Mouse (Mus musculus) stomach, embryonic 15.5 days (tissue): ENCODE measurements around the gene Nrip3. TPM values are rescaled to one million over a fixed set of nuclear protein-coding genes. Genes with fewer than 3 reads are reported as not detected.

Source experiments
- ATAC-seq: fragments of 200-750 bp; cut with Nextera tagmentation; 2 replicates; pipeline ENCODE4 v1.8.0; 2017; ENCODE audit warnings: low read depth, moderate number of reproducible peaks, moderate TSS enrichment; ENCODE audit not compliant: insufficient read depth, low FRiP score
- H3K27ac ChIP-seq: fragments of 300-500 bp; sonication (generic); 2 replicates; pipeline ENCODE4 v1.5.1; 2015; ENCODE audit warnings: mild to moderate bottlenecking, inconsistent platforms
- H3K27me3 ChIP-seq: fragments of 300-500 bp; sonication (generic); replicated peaks from 2 replicates; pipeline ENCODE4 v1.6.1; 2015; ENCODE audit warnings: inconsistent platforms
- H3K36me3 ChIP-seq: fragments of 300-500 bp; sonication (generic); 2 replicates; pipeline ENCODE4 v1.6.1; 2015; ENCODE audit warnings: inconsistent platforms
- H3K4me1 ChIP-seq: fragments of 300-500 bp; sonication (generic); 2 replicates; pipeline ENCODE4 v1.6.1; 2015; ENCODE audit warnings: inconsistent platforms
- H3K4me2 ChIP-seq: fragments of 300-500 bp; sonication (generic); 2 replicates; pipeline ENCODE4 v1.6.1; 2015; ENCODE audit warnings: mild to moderate bottlenecking, inconsistent platforms
- H3K4me3 ChIP-seq: fragments of 300-500 bp; sonication (generic); replicated peaks from 2 replicates; pipeline ENCODE4 v1.5.1; 2015; ENCODE audit warnings: inconsistent platforms
- H3K9ac ChIP-seq: fragments of 300-500 bp; sonication (generic); 2 replicates; pipeline ENCODE4 v1.6.1; 2015; ENCODE audit warnings: inconsistent platforms
- H3K9me3 ChIP-seq: fragments of 300-500 bp; sonication (generic); 2 replicates; pipeline ENCODE4 v1.6.1; 2016; ENCODE audit warnings: inconsistent platforms
- WGBS: fragments of 180-500 bp; shearing (Covaris S2); methylation state at CpG from one replicate; pipeline ENCODE4 v1.1.7; 2015; 5-methylcytosine and 5-hydroxymethylcytosine counted together
- polyA plus RNA-seq: library from polyadenylated mRNA; unstranded; fragments of >200 nt; fragmentation: Nextera tagmentation; extraction: Ambion mirVana; gene quantifications from 2 replicates; pipeline ENCODE4 v1.2.1, GENCODE M21; 2015

The Nrip3 gene
- 0.95 and 1.5 TPM in 2 replicates for polyA plus RNA-seq

DNA sequence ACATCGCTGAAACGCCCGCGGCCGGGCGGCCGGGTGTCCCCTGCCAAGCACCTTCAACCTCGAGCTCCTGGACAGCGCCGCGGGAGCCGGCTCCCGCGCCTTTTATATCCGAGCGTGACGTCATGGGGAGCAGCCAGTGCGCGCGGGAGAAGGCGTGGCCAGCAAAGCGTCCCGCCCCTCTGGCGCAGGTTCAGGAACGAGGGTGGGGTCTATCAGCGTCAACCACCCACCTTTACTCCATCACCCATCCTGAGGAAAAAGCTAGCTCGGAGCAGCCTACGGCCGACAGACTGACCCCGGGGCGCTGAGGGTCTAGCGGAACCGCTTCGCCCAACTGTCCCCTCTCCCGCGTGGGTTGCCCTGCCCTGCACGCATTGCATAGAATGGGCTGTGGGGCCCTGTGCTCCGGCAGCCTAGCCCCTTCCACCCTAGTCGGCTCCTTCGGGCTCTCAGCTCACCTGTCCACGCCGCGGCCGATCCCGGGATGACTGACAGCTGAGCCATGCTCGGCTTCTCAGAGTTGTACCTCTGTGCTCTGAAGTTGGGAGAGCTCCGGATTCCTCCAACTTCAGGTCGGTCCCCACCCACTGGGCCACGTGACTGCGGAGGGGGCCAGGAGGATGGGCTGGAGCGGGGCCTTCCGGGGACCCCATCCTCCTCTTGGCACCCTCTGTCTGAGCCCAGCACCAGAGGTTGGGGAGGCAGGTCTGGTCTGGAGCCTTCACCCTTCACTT is at the start of gene Nrip3:
Gene Nrip3, minus strand, starts transcription at position 556 of the 734 bp plus-strand sequence.
- H3K9ac ChIP-seq: no peak within 1 kb of the TSS
- peaks cover 30% of the 10 kb centered on the region for H3K27me3 ChIP-seq

DNA sequence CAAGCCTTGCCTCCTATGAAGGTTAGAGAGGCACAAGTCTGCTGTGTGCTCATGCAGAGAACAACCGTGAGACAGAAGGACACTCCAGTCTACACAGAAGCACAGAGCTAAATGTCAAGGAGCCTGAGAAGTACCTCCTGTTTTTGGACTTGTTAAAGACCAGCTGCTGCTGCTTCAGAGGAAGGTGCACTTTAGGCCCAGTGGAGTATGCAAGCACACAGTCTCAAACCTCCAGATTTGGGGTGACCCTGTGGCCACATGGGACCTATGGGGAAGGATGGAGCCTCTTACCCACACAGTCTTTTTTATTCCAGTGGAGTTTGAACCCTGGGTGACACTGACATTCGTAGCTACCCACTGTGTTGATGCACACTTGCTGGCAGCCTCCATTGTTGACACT is 49.6 kb upstream of the Nrip3 start:
- no peak overlapping the region for H3K27ac ChIP-seq
- H3K9ac ChIP-seq: no peak overlapping the region
- H3K4me3 ChIP-seq: no peak overlapping the region
- H3K4me1 ChIP-seq: peaks cover 4% of the 10 kb centered on the region
- ATAC-seq: no peak
- H3K9me3 ChIP-seq: no peaks in the 10 kb centered on the region
- WGBS: 46% methylated on average over 2 of the region's 2 CpGs
- H3K36me3 ChIP-seq: no peaks in the 10 kb centered on the region
- H3K4me2 ChIP-seq: no peak overlapping the region
- no peaks in the 10 kb centered on the region for H3K27me3 ChIP-seq

More for the DNA sequence above, at the start of gene Nrip3:
- Histone ChIP-seq H3K4me2 (peak within 1 kb of the TSS; percentile 99), H3K4me1 (peaks cover 15% of the 10 kb centered on the region), H3K36me3 (no peaks in the 10 kb centered on the region), H3K4me3 (peak within 1 kb of the TSS; percentile 47), H3K27ac (no peak within 1 kb of the TSS), H3K9me3 (no peaks in the 10 kb centered on the region)
- peak; percentile 76 for ATAC-seq
- 2% methylated on average over 52 of the region's 52 CpGs for WGBS

DNA sequence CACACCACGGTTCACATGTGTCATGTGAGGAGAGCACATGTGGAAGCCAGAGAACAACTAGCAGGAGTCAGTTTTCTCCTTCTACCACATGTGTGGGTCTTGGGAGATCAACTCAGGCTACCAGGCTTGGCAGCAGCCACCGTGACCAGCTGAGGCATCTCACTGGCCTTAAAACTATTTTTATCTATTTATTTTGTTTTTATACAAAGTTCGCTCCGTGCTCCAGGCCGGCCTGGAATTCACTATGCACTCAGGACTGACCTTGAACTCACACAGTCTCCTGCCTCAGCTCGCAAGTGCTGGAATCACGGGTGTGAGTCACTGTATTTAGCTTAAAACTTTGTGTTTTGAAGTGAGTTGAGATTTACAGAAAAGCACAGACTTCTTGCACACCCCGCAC is 45.1 kb upstream of the Nrip3 start:
- Histone ChIP-seq H3K36me3 (no peaks in the 10 kb centered on the region), H3K9ac (no peak overlapping the region), H3K4me2 (no peak overlapping the region), H3K27me3 (no peaks in the 10 kb centered on the region), H3K27ac (no peak overlapping the region), H3K9me3 (no peaks in the 10 kb centered on the region), H3K4me3 (no peak overlapping the region), H3K4me1 (peaks cover 5% of the 10 kb centered on the region; the same call in 1 of the 2 replicates)
- ATAC-seq: no peak
- WGBS: 41% methylated on average over 8 of the region's 8 CpGs

DNA sequence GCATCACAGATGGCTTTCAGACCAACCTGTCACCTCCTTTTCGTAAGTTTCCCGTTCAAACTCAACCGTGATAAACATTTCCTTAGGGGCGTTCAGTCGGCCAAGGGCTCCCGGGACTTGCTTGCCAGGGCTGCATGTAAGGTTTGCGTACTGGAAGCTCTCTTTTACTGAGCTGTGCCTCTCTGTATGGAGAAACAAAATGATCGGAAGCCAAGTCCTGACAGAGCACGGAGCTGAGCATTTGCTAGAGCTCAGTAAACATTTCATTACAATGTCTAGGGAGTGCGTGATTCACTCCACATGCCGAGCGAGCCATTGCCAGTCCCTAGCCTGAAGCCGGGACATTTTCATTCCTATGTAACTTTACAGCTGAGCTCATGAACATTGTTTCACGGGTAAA is 43.5 kb upstream of the Nrip3 start:
- Histone ChIP-seq H3K27me3 (no peaks in the 10 kb centered on the region), H3K9ac (no peak overlapping the region), H3K4me2 (peak overlapping the region; percentile 5; the same call in 1 of the 2 replicates), H3K36me3 (no peaks in the 10 kb centered on the region), H3K27ac (peak overlapping the region; percentile 33), H3K9me3 (no peaks in the 10 kb centered on the region), H3K4me3 (no peak overlapping the region), H3K4me1 (peaks cover 5% of the 10 kb centered on the region; the same call in 1 of the 2 replicates)
- ATAC-seq: peak; percentile 10; the same call in 1 of the 2 replicates
- 46% methylated on average over 14 of the region's 14 CpGs for WGBS

DNA sequence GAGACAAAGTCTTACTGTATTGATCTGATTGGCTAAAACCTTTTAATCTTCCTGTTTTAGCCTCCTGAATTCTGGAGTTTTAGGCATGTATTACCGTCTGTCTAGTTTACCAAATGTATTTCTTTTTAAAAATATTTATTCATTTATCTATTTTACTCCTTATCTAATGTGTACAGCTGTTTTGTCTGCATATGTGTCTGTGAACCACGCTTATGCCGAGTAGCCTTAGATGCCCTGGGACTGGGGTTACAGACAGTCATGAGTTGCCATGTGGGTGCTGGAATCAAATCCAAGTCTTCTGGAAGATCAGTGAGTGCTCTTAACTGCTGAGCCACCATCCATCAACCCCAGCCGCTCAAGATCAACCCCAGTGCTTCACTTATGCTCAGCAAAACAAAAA is 36.8 kb upstream of the Nrip3 start:
- Histone ChIP-seq H3K4me3 (no peak overlapping the region), H3K4me2 (no peak overlapping the region), H3K9me3 (no peaks in the 10 kb centered on the region), H3K27ac (no peak overlapping the region), H3K36me3 (no peaks in the 10 kb centered on the region), H3K9ac (no peak overlapping the region), H3K4me1 (no peaks in the 10 kb centered on the region), H3K27me3 (no peaks in the 10 kb centered on the region)
- ATAC-seq: no peak
- 68% methylated on average over 4 of the region's 4 CpGs for WGBS

DNA sequence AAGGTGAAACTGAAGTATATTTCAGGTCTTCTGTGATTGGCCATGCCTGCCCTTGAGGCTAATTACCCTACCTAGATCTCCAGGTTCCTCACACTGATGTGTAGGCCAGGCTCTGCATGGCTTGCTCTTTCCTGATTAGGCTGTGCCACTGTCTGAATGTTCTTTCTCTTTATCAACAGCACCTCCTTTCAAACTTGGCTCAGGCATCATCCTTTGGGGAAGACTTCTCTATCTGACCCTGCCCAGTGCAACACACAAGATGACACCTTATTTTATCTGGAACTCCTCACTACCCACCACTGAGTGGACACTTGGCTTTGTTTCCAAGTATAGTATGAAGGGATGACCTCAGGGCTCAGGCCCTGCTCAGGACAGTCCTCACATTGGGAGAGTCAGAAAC is 36.1 kb upstream of the Nrip3 start:
- H3K4me1 ChIP-seq: no peaks in the 10 kb centered on the region
- no peaks in the 10 kb centered on the region for H3K27me3 ChIP-seq
- H3K27ac ChIP-seq: no peak overlapping the region
- H3K9me3 ChIP-seq: no peaks in the 10 kb centered on the region
- no peak overlapping the region for H3K4me3 ChIP-seq
- no peak overlapping the region for H3K9ac ChIP-seq
- no peaks in the 10 kb centered on the region for H3K36me3 ChIP-seq
- H3K4me2 ChIP-seq: no peak overlapping the region
- ATAC-seq: no peak

DNA sequence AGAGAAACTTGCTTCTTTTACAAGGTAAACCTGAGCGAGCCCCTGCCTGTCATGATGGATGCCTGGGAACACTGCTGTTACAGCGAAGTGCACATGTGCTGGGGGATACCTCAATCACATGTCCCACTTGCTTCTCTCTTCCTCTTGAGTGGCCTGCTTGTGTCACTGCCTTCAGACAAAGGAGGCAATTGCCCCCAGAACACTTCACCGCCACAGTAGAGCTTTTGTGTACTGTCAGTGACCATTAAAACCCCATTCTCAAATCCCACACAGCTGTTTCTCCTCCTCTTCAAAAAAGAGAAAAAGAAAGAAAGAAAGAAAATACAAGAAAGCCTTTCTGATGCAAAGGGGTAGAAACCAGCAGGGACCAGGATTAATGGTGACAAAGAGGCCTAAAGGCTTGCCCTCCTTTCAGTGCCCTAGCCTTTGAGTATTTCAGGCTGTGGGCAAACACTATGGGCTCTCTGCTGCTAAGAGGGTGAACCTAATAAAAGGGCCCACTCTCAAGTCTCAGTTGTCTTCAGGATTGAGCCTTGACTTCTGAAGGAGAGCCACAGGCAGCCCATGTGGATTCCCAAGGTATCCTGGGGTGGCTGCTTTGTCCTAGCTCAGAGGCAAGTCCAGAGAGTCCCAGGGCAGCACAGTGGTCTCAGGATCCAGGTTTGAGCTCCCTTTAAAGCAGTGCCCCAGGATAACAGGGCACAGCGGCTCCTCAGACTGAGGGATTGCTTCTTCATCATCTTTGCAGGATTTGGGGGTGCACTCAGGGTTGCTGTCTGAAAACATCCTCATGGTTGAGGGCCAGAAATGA is 31.7 kb upstream of the Nrip3 start:
- Histone ChIP-seq H3K4me1 (no peaks in the 10 kb centered on the region), H3K27me3 (no peaks in the 10 kb centered on the region), H3K4me2 (no peak overlapping the region), H3K9ac (no peak overlapping the region), H3K9me3 (no peaks in the 10 kb centered on the region), H3K4me3 (no peak overlapping the region), H3K27ac (no peak overlapping the region), H3K36me3 (no peaks in the 10 kb centered on the region)
- WGBS: 63% methylated on average over 4 of the region's 4 CpGs
- ATAC-seq: no peak

DNA sequence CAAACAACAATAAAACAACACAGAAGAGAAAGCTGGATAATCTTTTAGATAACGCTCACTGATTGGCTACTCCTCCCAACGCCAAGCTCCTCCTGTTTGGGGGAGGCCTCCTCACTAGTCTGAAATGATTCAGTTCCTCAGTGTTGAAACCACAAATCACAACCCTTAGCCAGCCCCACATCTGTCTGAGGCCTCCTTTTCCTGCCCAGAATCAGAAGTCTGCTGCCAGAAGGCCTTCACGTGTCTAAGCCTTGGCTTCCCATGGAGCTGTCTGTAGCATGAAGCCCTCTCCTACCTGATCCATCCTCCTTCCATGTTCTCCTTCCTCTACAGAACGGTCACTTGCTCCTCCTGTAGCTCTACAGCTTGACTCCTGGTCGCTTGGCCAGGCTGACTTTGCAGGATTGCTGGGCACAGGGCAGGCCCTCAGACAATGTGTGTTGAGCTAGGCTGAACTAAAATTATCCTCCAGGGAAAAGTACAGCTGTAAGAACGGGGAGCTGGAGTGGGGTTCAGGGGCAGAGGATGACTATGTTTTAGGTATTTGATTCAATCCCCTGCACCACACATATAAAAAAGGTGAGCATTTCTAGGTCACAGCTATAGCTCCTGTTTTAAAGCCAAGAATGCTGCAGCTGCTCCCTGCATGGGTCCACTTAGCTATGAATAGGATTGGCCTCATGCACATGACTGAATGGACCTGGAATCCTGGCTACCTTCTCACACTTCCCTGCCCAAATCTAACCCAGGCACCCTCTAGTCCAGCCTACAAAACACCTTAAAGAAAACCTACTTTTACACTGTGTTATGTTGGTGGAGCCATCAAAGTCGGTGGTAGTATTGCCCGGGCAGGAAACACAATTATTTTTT is 26.0 kb upstream of the Nrip3 start:
- 73% methylated on average over 8 of the region's 8 CpGs for WGBS
- H3K9me3 ChIP-seq: no peaks in the 10 kb centered on the region
- no peak overlapping the region for H3K4me2 ChIP-seq
- no peak overlapping the region for H3K4me3 ChIP-seq
- no peaks in the 10 kb centered on the region for H3K36me3 ChIP-seq
- no peak overlapping the region for H3K27ac ChIP-seq
- no peaks in the 10 kb centered on the region for H3K27me3 ChIP-seq
- no peaks in the 10 kb centered on the region for H3K4me1 ChIP-seq
- ATAC-seq: no peak
- H3K9ac ChIP-seq: no peak overlapping the region

DNA sequence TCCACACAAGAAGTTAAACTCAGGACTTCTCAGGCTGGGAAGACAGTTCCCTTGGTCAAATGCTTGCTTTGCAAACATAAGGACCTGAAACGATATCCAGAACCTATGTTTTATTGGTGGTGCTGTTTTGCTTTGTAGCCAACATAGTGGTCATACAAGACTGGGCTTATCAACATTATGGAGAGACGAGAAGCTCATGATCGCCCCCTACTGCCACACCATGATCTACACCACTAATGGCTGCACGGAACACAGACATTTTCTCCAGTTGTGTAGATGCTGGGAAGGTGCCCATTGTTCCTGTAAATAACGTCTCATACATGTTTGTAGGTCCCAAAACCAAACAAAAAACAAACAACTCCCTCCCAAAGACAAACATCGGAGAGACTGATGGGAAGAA is 23.0 kb upstream of the Nrip3 start:
- Histone ChIP-seq H3K4me3 (no peak overlapping the region), H3K9me3 (no peaks in the 10 kb centered on the region), H3K27ac (no peak overlapping the region), H3K9ac (no peak overlapping the region), H3K36me3 (no peaks in the 10 kb centered on the region), H3K4me1 (no peaks in the 10 kb centered on the region), H3K27me3 (no peaks in the 10 kb centered on the region), H3K4me2 (no peak overlapping the region)
- 57% methylated on average over 6 of the region's 6 CpGs for WGBS
- ATAC-seq: no peak

DNA sequence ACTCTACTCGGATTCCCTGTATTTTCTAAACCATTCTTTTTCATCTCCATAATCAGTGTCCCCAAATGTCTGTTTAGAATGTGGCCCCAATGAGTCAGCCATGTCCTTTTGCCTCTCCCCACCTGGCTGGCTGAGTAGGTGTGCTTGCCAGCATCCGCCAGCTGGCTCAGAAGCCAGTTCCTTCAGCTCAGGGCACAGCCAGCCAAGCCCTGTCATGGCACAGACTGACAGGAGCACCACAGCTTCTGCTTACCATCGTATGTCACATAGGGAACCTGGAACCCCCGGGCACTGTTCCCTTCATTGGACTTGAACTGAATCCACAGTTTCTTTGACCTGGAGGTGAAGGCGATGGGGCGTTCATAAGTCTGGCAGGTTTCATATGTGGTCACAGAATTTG is 22.5 kb upstream of the Nrip3 start:
- no peak for ATAC-seq
- WGBS: 86% methylated on average over 6 of the region's 6 CpGs

DNA sequence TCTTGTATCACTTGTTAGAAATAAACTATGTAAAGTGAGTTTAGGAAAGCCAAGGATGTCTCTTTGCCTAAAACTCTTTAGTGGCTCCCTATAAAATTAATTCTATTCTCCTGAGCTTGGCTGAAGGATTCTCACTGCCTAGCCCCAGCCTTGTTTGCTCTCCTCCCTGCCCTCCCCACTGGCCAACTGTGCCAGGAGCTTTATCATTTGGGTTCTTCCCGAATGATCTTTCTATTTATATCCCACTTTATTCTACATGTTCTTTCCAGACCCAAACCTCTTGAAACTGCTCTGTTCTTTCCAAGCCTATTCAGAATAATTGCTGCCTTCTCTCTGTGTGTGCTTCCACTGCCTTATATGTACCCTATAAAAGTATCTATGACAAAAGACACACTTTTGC is 21.7 kb upstream of the Nrip3 start:
- Histone ChIP-seq H3K9me3 (no peaks in the 10 kb centered on the region), H3K27ac (no peak overlapping the region), H3K4me2 (no peak overlapping the region), H3K4me1 (no peaks in the 10 kb centered on the region), H3K4me3 (no peak overlapping the region), H3K27me3 (no peaks in the 10 kb centered on the region), H3K9ac (no peak overlapping the region), H3K36me3 (no peaks in the 10 kb centered on the region)
- no peak for ATAC-seq
- WGBS: 36% methylated on average over 1 of the region's 1 CpGs

More for the DNA sequence above, 22.5 kb upstream of the Nrip3 start:
- no peak overlapping the region for H3K9ac ChIP-seq
- no peak overlapping the region for H3K4me3 ChIP-seq
- no peak overlapping the region for H3K4me2 ChIP-seq
- H3K27ac ChIP-seq: no peak overlapping the region
- no peaks in the 10 kb centered on the region for H3K36me3 ChIP-seq
- no peaks in the 10 kb centered on the region for H3K27me3 ChIP-seq
- H3K4me1 ChIP-seq: no peaks in the 10 kb centered on the region
- no peaks in the 10 kb centered on the region for H3K9me3 ChIP-seq
